Mouse (Mus musculus) cerebellum, postnatal 14 days (tissue): ENCODE results near the gene Suz12.
A peak's percentile ranks its signal among the peaks of the same experiment; 100 is the strongest.
"Not testable (repeated sequence)": the region's sequence is repeated elsewhere in the genome, so short reads cannot be mapped to it uniquely, and the experiment has no call there.

Source experiments
- DNase-seq, 2 experiments: peaks; one replicate each; pipeline ENCODE4 v3.0.0; 2021; ENCODE audit warnings: mixed read lengths in 2 of 2

The Suz12 gene

GRCm38 (mm10) chr11:79992035-79992591, 793 bp upstream of the Suz12 start:
- no peak for DNase-seq

- DNase-seq: peak in 1 of 2 experiments; percentile 83
Observed at GRCm38 (mm10) chr11:79993356-79994270, 707 bp downstream of the Suz12 start.

GRCm38 (mm10) chr11:79994271-79994988, 1.5 kb downstream of the Suz12 start:
- no peak for DNase-seq

DNA sequence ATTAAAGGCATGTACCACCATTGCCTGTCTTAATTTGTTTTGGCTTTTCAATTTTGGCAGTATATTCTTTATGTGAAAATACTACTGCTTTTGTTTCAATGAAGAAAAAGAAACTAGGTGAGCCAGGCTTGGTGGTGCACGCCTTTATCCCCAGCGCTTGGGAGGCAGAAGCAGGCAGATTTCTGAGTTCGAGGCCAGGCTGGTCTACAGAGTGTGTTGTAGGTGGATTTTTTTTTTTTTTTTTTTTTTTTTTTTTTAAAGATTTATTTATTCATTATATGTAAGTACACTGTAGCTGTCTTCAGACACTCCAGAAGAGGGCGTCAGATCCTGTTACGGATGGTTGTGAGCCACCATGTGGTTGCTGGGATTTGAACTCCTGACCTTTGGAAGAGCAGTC, 23.6 kb downstream of the Suz12 start:
- not testable (repeated sequence) for DNase-seq

GRCm38 (mm10) chr11:80019792-80020191, 26.9 kb downstream of the Suz12 start:
- DNase-seq: no peak

GRCm38 (mm10) chr11:80021306-80021705, 28.4 kb downstream of the Suz12 start:
- no peak for DNase-seq

- no peak for DNase-seq
Observed at GRCm38 (mm10) chr11:80037495-80037894, 44.6 kb downstream of the Suz12 start.

GRCm38 (mm10) chr11:80042615-80043418, 49.9 kb downstream of the Suz12 start:
- peak; percentile 32 to 41 for DNase-seq

- no peak for DNase-seq
Observed at GRCm38 (mm10) chr11:80043419-80043817, 50.5 kb downstream of the Suz12 start.

- peak in 1 of 2 experiments; percentile 9 for DNase-seq
Observed at GRCm38 (mm10) chr11:80046856-80047255, 54.0 kb downstream of the Suz12 start.

- DNase-seq: no peak
Observed at GRCm38 (mm10) chr11:80050088-80050487, 57.2 kb downstream of the Suz12 start.

- no peak for DNase-seq
Observed at GRCm38 (mm10) chr11:80052456-80052855, 59.5 kb downstream of the Suz12 start.

DNA sequence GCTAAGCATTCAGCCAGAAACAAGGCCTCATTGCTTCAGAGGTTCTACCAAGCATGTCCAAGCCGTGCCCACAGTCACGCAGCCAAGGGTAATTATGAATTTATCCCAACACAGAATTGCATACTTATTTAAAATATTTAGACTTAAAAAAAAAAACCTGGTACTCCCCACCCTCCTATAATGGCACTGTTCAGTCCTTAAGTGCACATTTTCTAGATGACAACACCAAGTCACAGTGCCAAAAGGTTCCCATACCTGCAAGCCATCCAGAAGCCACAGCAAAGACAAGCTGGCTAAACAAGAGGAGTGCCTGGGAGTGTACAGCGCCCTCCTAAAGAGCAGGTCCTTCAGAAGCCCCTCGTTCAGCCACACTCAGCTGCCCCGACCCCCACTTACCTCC, 60.3 kb downstream of the Suz12 start:
- no peak for DNase-seq

DNA sequence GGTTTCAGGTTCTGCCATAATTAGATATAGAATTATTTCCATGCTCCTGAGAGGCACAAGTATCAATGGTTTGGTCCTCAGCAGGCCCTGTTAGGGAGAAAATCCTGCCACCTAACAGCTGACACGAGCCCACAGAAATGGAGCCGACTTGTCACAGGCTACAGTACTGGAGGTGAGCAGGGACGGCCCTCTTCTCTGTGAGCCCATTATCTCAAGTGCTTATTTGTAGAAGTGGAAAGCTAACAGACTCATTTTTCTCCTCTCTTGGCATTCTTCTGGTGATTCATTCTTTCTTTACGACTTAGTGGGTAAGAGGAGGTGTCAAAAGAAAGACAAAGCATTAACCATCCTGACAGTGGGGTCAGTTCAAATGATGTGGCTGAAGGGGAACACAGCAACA, 61.8 kb downstream of the Suz12 start:
- no peak for DNase-seq

GRCm38 (mm10) chr11:80056141-80056540, 63.2 kb downstream of the Suz12 start:
- DNase-seq: no peak

- no peak for DNase-seq
Observed at GRCm38 (mm10) chr11:80062159-80062558, 69.3 kb downstream of the Suz12 start.

- DNase-seq: peak in 1 of 2 experiments; percentile 24
Observed at GRCm38 (mm10) chr11:80066373-80066772, 73.5 kb downstream of the Suz12 start.

GRCm38 (mm10) chr11:80067558-80067957, 74.7 kb downstream of the Suz12 start:
- DNase-seq: no peak

GRCm38 (mm10) chr11:80069815-80070214, 76.9 kb downstream of the Suz12 start:
- DNase-seq: no peak

- DNase-seq: no peak
Observed at GRCm38 (mm10) chr11:80071039-80071438, 78.1 kb downstream of the Suz12 start.

DNA sequence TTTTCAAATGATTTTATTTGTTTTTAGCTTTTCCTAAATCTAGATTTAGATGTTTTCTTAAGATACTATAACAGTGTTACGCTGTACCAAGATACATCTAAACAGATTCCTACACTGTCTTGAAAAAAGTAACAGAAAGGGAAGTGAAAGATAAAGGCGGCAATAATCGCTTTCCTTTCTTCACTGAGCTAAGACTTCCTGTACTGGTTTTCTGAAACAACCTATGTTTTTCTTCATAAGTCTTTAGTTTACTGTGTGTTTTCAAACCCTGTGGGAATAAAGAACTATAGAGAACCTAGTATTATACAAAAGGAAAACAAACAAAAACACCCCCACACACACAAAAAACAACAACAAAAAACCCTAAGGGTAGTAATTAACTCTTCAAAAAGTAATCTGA, 79.5 kb downstream of the Suz12 start:
- DNase-seq: no peak

DNA sequence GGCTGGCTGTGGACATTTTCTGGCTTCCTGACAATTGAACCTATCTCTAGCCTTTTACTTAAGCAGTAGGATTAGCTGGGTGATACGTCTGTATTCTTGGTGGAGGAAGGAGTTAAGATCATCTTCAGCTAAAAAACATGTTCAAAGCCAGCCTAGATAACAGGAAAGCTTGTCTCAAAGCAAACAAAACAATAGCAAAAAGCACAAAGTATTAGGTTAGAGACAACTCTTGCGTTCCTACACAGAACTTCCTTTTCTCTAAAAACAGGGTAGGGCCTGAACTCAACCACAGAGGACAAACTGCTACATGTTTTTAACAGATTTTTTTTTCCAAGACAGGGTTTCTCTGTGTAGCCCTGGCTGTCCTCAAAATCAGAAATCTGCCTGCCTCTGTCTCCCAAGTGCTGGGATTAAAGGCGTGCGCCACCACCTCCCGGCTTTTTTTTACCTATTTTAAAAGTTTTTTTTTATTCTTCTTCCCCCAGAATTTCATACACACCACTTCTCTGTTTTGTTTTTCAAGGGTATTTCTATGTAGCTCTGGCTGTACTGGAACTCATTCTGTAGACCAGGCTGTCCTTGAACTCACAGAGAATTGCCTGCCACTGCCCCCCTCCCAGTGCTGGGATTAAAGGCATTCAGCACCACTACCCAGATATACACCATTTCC, 82.8 kb downstream of the Suz12 start:
- DNase-seq: no peak
